Mouse (Mus musculus): Measurements from ENCODE around the gene Rpgrip1.

DNA sequence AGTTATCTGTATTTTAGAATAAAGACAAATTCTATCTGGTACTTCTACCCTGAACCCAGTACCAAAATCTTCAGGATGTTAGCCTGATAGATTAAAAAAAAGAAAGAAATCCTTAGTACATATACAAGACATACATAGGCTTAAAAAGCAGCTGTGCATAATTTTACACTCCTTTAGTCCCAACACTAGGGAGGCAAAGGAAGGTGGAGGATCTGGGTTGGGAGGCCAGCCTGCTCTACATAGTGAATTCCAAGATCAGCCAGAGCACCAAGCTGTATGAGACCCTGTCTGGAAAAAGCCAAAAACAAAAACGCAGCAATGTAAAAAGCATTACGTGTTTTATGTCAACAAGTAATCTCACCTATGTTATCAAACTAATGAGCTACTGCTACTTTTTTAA lies 10.9 kb upstream of the Rpgrip1 start:
- TF ChIP-seq POLR2A (IDR thresholded peaks at IDR 0.05; ENCODE audit: low read depth, low read length): no peak
- no peak for TF ChIP-seq CTCF (IDR thresholded peaks at IDR 0.05; ENCODE audit: borderline replicate concordance, insufficient read depth, low read length)

Measured in embryonic fibroblast, embryonic 13.5 days (primary cell).